Mouse (Mus musculus) heart, postnatal 0 days (tissue): ENCODE results near the gene Mat2a.

ENCODE experiments used
- CTCF ChIP-seq: IDR thresholded peaks from 2 replicates; pipeline ENCODE4 v1.5.1; 2016; ENCODE audit warnings: antibody characterized with exemption, control low read depth, low read depth
- EP300 ChIP-seq: IDR thresholded peaks from 2 replicates; pipeline ENCODE4 v1.6.1; 2016; ENCODE audit warnings: antibody characterized with exemption, low read depth

GRCm38 (mm10) chr6:72486307-72486706, 46.9 kb upstream of the Mat2a start:
- TF ChIP-seq CTCF, result no peak
- TF ChIP-seq EP300, result no peak
